Mouse (Mus musculus) heart, postnatal 0 days (tissue): Measurements from ENCODE around the gene Mas1. TPM values are rescaled to one million over a fixed set of nuclear protein-coding genes. Genes with fewer than 3 reads are reported as not detected.
"Not testable (repeated sequence)": the region's sequence is repeated elsewhere in the genome, so short reads cannot be mapped to it uniquely, and the experiment has no call there.

Experiments used
- ATAC-seq: fragments of 200-750 bp; cut with Nextera tagmentation; 2 replicates; pipeline ENCODE4 v1.8.0; 2017; ENCODE audit warnings: low read depth, moderate number of reproducible peaks, moderate library complexity; ENCODE audit not compliant: insufficient read depth
- DNase-seq: peaks from one replicate; pipeline ENCODE4 v3.0.0-alpha.2; 2016; ENCODE audit warnings: low spot score
- H3K27ac ChIP-seq: fragments of 300-500 bp; sonication (generic); 2 replicates; pipeline ENCODE4 v1.5.1; 2014; ENCODE audit warnings: low read depth, mild to moderate bottlenecking
- H3K27me3 ChIP-seq: fragments of 300-500 bp; sonication (generic); 2 replicates; pipeline ENCODE4 v1.6.1; 2014; ENCODE audit warnings: low read length, mixed read lengths; ENCODE audit not compliant: control insufficient read depth, insufficient read depth
- H3K36me3 ChIP-seq: fragments of 300-500 bp; sonication (generic); replicated peaks from 2 replicates; pipeline ENCODE4 v1.6.1; 2014; ENCODE audit warnings: low read length, mixed read lengths; ENCODE audit not compliant: control insufficient read depth, insufficient read depth
- H3K4me1 ChIP-seq: fragments of 300-500 bp; sonication (generic); 2 replicates; pipeline ENCODE4 v1.6.1; 2014; ENCODE audit warnings: antibody characterized with exemption; ENCODE audit not compliant: control insufficient read depth, insufficient read depth
- H3K4me2 ChIP-seq: fragments of 300-500 bp; sonication (generic); 2 replicates; pipeline ENCODE4 v1.6.1; 2014; ENCODE audit warnings: low read depth, mild to moderate bottlenecking, low read length, moderate library complexity
- H3K4me3 ChIP-seq: fragments of 300-500 bp; sonication (generic); 2 replicates; pipeline ENCODE4 v1.5.1; 2014; ENCODE audit warnings: low read depth, low read length
- H3K9ac ChIP-seq: fragments of 300-500 bp; sonication (generic); replicated peaks from 2 replicates; pipeline ENCODE4 v1.6.1; 2014; ENCODE audit warnings: low read depth, low read length, mixed read lengths
- H3K9me3 ChIP-seq: fragments of 300-500 bp; sonication (generic); replicated peaks from 2 replicates; pipeline ENCODE4 v1.6.1; 2016; ENCODE audit warnings: low read length; ENCODE audit not compliant: control insufficient read depth
- CTCF ChIP-seq: IDR thresholded peaks from 2 replicates; pipeline ENCODE4 v1.5.1; 2016; ENCODE audit warnings: antibody characterized with exemption, control low read depth, low read depth
- EP300 ChIP-seq: IDR thresholded peaks from 2 replicates; pipeline ENCODE4 v1.6.1; 2016; ENCODE audit warnings: antibody characterized with exemption, low read depth
- WGBS: fragments of 180-500 bp; shearing (Covaris S2); extraction: QIAGEN DNeasy Blood & Tissue Kit; methylation state at CpG from one replicate; pipeline ENCODE4 v1.1.7; 2014; 5-methylcytosine and 5-hydroxymethylcytosine counted together
- polyA plus RNA-seq: library from polyadenylated mRNA; unstranded; fragments of >200 nt; fragmentation: Nextera tagmentation; extraction: Ambion mirVana; gene quantifications from 2 replicates; pipeline ENCODE4 v1.2.1, GENCODE M21; 2015
- total RNA-seq: library from RNA; depleted of rRNA; stranded (reverse); fragments of >200 nt; gene quantifications from 2 replicates; pipeline ENCODE4 v1.2.3, GENCODE M21; 2014; ENCODE audit warnings: low replicate concordance

The Mas1 gene
- total and polyA plus RNA-seq, 2 experiments from 2014 or later, result 0.27 TPM; not detected in 1

- 96% methylated on average over 6 of the region's 6 CpGs for WGBS
- Histone ChIP-seq H3K27ac (no peak overlapping the region), H3K4me1 (no peaks in the 10 kb centered on the region), H3K9me3 (no peaks in the 10 kb centered on the region), H3K4me3 (no peak overlapping the region), H3K4me2 (no peak overlapping the region), H3K9ac (no peak overlapping the region), H3K36me3 (peaks cover 36% of the 10 kb centered on the region), H3K27me3 (no peaks in the 10 kb centered on the region)
- TF ChIP-seq EP300 (no peak), CTCF (no peak)
- no peak for ATAC-seq
- no peak for DNase-seq
These were observed 34.3 kb upstream of the Mas1 start for GRCm38 (mm10) chr17:12902291-12902690.

GRCm38 (mm10) chr17:12898607-12899006 is 30.7 kb upstream of the Mas1 start:
- H3K27me3 ChIP-seq, H3K9ac ChIP-seq, H3K9me3 ChIP-seq, ATAC-seq, H3K4me2 ChIP-seq, H3K4me1 ChIP-seq, H3K27ac ChIP-seq, DNase-seq, H3K4me3 ChIP-seq: not testable (repeated sequence)
- 55% methylated on average over 2 of the region's 2 CpGs for WGBS
- peaks cover 17% of the 10 kb centered on the region; the same call in 1 of the 2 replicates for H3K36me3 ChIP-seq

GRCm38 (mm10) chr17:12897674-12898073 is 29.7 kb upstream of the Mas1 start:
- Histone ChIP-seq H3K4me3 (no peak overlapping the region), H3K9me3 (no peaks in the 10 kb centered on the region), H3K9ac (no peak overlapping the region), H3K36me3 (peaks cover 12% of the 10 kb centered on the region; the same call in 1 of the 2 replicates), H3K27ac (no peak overlapping the region), H3K27me3 (no peaks in the 10 kb centered on the region), H3K4me1 (no peaks in the 10 kb centered on the region), H3K4me2 (no peak overlapping the region)
- WGBS, result 86% methylated on average over 5 of the region's 5 CpGs
- TF ChIP-seq CTCF, result no peak
- TF ChIP-seq EP300, result no peak
- DNase-seq (no peak), ATAC-seq (no peak)

GRCm38 (mm10) chr17:12892033-12892432 is 24.1 kb upstream of the Mas1 start:
- H3K36me3 ChIP-seq, result no peaks in the 10 kb centered on the region; the same call in 1 of the 2 replicates
- no peaks in the 10 kb centered on the region for H3K4me1 ChIP-seq
- DNase-seq (no peak), ATAC-seq (no peak)
- H3K27ac ChIP-seq, result no peak overlapping the region
- no peaks in the 10 kb centered on the region for H3K27me3 ChIP-seq
- H3K4me3 ChIP-seq, result no peak overlapping the region
- no peak overlapping the region for H3K4me2 ChIP-seq
- 71% methylated on average over 9 of the region's 9 CpGs for WGBS
- TF ChIP-seq CTCF, result no peak
- no peak for TF ChIP-seq EP300
- H3K9ac ChIP-seq, result no peak overlapping the region
- H3K9me3 ChIP-seq, result no peaks in the 10 kb centered on the region

GRCm38 (mm10) chr17:12891054-12891453 is 23.1 kb upstream of the Mas1 start:
- 70% methylated on average over 4 of the region's 4 CpGs for WGBS
- no peak for DNase-seq
- no peak for ATAC-seq
- Histone ChIP-seq H3K4me1 (0 out of 2 replicates have a peak, but pooled peaks cover 4% of the 10 kb centered on the region), H3K36me3 (no peaks in the 10 kb centered on the region; the same call in 1 of the 2 replicates), H3K9me3 (no peaks in the 10 kb centered on the region), H3K9ac (no peak overlapping the region), H3K27me3 (no peaks in the 10 kb centered on the region), H3K4me3 (no peak overlapping the region), H3K4me2 (no peak overlapping the region), H3K27ac (no peak overlapping the region)
- no peak for TF ChIP-seq EP300
- TF ChIP-seq CTCF, result no peak

GRCm38 (mm10) chr17:12887021-12887775 is 19.3 kb upstream of the Mas1 start:
- Histone ChIP-seq H3K4me2 (no peak overlapping the region), H3K36me3 (no peaks in the 10 kb centered on the region; the same call in 1 of the 2 replicates), H3K4me1 (0 out of 2 replicates have a peak, but pooled peaks cover 4% of the 10 kb centered on the region), H3K9ac (no peak overlapping the region), H3K27me3 (no peaks in the 10 kb centered on the region), H3K27ac (peak overlapping the region; percentile 61), H3K4me3 (no peak overlapping the region), H3K9me3 (no peaks in the 10 kb centered on the region)
- ATAC-seq (peak; percentile 66; the same call in 1 of the 2 replicates), DNase-seq (peak; percentile 55)
- 43% methylated on average over 15 of the region's 15 CpGs for WGBS
- no peak for TF ChIP-seq EP300
- TF ChIP-seq CTCF, result no peak
